Mouse (Mus musculus) heart, embryonic 12.5 days (tissue): Measurements from ENCODE around the gene Nrap. TPM values are rescaled to one million over a fixed set of nuclear protein-coding genes. Genes with fewer than 3 reads are reported as not detected.

ENCODE experiments used
- ATAC-seq: fragments of 200-750 bp; cut with Nextera tagmentation; 2 replicates; pipeline ENCODE4 v1.8.0; 2017; ENCODE audit warnings: moderate TSS enrichment, moderate library complexity; ENCODE audit not compliant: insufficient number of reproducible peaks, low FRiP score
- H3K27ac ChIP-seq: fragments of 300-500 bp; sonication (generic); 2 replicates; pipeline ENCODE4 v1.5.1; 2016; ENCODE audit warnings: mild to moderate bottlenecking, moderate library complexity; ENCODE audit not compliant: poor library complexity, severe bottlenecking
- H3K27me3 ChIP-seq: fragments of 300-500 bp; sonication (generic); replicated peaks from 2 replicates; pipeline ENCODE4 v1.6.1; 2016; ENCODE audit warnings: mild to moderate bottlenecking, moderate library complexity
- H3K36me3 ChIP-seq: fragments of 300-500 bp; sonication (generic); 2 replicates; pipeline ENCODE4 v1.6.1; 2016; ENCODE audit warnings: mild to moderate bottlenecking, moderate library complexity
- H3K4me1 ChIP-seq: fragments of 300-500 bp; sonication (generic); replicated peaks from 2 replicates; pipeline ENCODE4 v1.6.1; 2016; ENCODE audit warnings: mild to moderate bottlenecking
- H3K4me2 ChIP-seq: fragments of 300-500 bp; sonication (generic); 2 replicates; pipeline ENCODE4 v1.6.1; 2016; ENCODE audit warnings: mild to moderate bottlenecking, moderate library complexity
- H3K4me3 ChIP-seq: fragments of 300-500 bp; sonication (generic); 2 replicates; pipeline ENCODE4 v1.5.1; 2016; ENCODE audit warnings: mild to moderate bottlenecking
- H3K9ac ChIP-seq: fragments of 300-500 bp; sonication (generic); 2 replicates; pipeline ENCODE4 v1.6.1; 2016; ENCODE audit warnings: mild to moderate bottlenecking, moderate library complexity
- H3K9me3 ChIP-seq: fragments of 300-500 bp; sonication (generic); replicated peaks from 2 replicates; pipeline ENCODE4 v1.6.1; 2016; ENCODE audit warnings: mild to moderate bottlenecking, moderate library complexity
- WGBS: fragments of 180-500 bp; shearing (Covaris S2); methylation state at CpG from one replicate; pipeline ENCODE4 v1.1.7; 2016; 5-methylcytosine and 5-hydroxymethylcytosine counted together
- polyA plus RNA-seq: library from polyadenylated mRNA; unstranded; fragments of >200 nt; fragmentation: Nextera tagmentation; extraction: Ambion mirVana; gene quantifications from 2 replicates; pipeline ENCODE4 v1.2.1, GENCODE M21; 2016

Nrap gene
- polyA plus RNA-seq, 1 experiment from 2014 or later = 23.2 TPM

DNA sequence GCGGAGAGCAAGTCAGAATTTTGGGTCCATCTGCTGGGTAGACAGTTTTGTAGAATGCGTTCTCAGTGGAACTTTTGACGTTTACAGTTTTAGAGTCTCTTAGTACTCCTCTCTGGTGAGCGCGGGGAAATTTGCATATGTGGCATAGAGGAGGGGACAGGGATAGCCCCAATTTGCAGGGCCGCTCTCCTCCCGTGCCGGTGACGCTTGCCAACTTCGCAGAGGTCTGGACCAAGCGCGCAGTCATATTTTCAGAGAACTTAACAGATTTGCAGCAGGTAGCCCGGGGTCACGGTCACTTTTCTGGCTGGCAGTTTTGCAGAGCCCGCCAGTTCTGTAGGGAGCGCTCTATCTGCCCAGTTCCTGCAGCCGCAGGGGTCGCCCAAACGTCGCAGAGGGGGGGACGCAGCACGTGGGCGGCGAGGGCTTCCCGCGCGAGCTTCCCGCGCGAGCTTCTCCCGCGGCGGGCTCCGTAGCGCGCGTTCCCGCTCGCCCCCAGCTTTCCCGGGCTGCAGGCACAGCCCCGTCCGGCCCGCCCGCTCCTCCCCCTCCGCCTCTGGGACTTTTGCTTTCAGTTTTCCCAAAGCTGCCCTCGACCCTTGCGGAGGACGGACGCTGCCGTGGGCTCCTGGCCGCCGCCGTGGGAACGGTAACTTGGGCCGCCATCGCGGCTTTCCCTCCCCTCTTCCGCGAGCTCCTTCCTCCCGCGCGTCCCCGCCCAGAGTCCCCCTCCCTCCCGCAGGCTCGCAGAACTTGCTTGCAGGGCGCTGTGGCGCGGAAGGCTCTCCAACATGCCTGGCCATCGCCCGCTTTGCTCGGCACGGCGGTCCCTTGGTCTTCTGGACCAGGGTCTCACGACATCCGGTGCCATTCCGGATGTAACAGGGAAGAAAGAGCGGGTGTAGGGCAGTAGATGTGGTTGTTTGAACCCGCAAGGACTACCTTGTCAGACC lies 7.1 kb upstream of the Nrap start, which contains the start of gene Casp7:
Gene Casp7 (plus strand): TSS at position 461 of the 953 bp plus-strand sequence.
- ATAC-seq = peak; percentile 64
- peak within 1 kb of the TSS; percentile 67 for H3K4me3 ChIP-seq
- H3K27ac ChIP-seq = peak within 1 kb of the TSS; percentile 88
- WGBS = 1% methylated on average over 75 of the region's 78 CpGs
- H3K36me3 ChIP-seq = peaks cover 8% of the 10 kb centered on the region; the same call in 1 of the 2 replicates
- H3K27me3 ChIP-seq = peaks cover 4% of the 10 kb centered on the region; the same call in 1 of the 2 replicates
- peak within 1 kb of the TSS; percentile 90 for H3K4me2 ChIP-seq
- no peaks in the 10 kb centered on the region for H3K9me3 ChIP-seq
- peaks cover 33% of the 10 kb centered on the region for H3K4me1 ChIP-seq
- H3K9ac ChIP-seq = peak within 1 kb of the TSS; percentile 86

DNA sequence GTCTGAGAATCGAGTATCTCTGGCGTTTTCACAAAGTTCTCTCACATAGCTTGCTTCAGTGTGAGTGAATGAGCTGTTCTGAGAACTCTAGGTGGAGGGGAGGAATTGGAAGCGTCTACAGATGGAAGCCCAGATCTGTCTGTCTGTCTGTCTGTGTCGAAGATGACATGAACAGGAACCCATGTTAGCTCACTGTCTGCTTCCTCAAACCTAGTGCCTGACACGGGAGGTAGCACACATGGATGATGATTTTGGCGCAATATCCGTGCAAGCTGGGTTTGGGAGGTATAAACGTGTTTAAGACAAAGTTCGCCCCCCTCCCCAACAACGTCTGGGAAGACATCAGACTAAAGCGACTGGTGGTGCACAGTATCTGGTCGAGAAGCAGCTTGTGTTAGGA lies 6.4 kb upstream of the Nrap start:
- Histone ChIP-seq H3K36me3 (peaks cover 7% of the 10 kb centered on the region; the same call in 1 of the 2 replicates), H3K4me1 (peaks cover 41% of the 10 kb centered on the region), H3K9ac (peak overlapping the region; percentile 86), H3K4me3 (peak overlapping the region; percentile 67), H3K27ac (no peak overlapping the region), H3K4me2 (peak overlapping the region; percentile 90), H3K9me3 (no peaks in the 10 kb centered on the region), H3K27me3 (peaks cover 4% of the 10 kb centered on the region; the same call in 1 of the 2 replicates)
- 39% methylated on average over 12 of the region's 12 CpGs for WGBS
- ATAC-seq = no peak

DNA sequence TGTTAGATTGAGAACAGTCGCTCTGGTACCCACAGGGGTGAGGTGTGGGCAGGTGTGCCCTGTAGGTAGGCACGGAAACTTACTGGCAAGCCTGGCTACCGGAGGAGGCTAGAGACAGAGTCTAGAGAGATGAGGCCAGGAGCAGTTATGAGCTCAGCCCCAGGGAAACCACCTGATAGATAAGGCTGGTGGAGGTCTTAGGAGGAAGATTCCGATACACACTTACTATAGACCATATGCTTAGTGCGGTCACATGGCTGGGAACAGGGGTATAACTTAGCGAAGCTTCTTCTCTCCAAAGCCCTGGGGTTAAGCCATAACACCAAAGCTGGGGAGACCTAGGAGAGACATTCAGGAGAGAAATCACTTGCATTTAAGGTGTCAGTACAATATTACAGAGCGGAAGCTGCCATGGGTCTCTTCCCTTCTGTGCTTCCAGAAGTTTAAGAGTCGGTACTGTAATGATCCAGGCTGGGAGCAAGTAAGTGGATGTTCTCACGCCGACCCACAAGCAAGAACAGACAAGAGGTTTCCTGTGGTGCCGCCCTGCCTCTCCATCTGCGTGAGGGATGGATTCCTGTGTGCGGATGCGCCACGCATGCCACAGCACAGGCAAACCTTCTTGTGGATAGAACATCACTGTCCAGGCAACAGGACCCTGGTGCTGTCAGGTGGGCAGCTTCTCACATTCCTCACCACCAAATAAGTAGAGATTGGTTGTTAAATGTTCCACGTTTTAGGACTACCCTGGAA lies 5.5 kb upstream of the Nrap start:
- Histone ChIP-seq H3K4me3 (no peak overlapping the region), H3K9ac (no peak overlapping the region), H3K27ac (no peak overlapping the region), H3K27me3 (peaks cover 4% of the 10 kb centered on the region; the same call in 1 of the 2 replicates), H3K9me3 (no peaks in the 10 kb centered on the region), H3K36me3 (peaks cover 3% of the 10 kb centered on the region; the same call in 1 of the 2 replicates), H3K4me1 (peaks cover 45% of the 10 kb centered on the region), H3K4me2 (no peak overlapping the region)
- ATAC-seq = no peak
- WGBS = 77% methylated on average over 16 of the region's 16 CpGs

DNA sequence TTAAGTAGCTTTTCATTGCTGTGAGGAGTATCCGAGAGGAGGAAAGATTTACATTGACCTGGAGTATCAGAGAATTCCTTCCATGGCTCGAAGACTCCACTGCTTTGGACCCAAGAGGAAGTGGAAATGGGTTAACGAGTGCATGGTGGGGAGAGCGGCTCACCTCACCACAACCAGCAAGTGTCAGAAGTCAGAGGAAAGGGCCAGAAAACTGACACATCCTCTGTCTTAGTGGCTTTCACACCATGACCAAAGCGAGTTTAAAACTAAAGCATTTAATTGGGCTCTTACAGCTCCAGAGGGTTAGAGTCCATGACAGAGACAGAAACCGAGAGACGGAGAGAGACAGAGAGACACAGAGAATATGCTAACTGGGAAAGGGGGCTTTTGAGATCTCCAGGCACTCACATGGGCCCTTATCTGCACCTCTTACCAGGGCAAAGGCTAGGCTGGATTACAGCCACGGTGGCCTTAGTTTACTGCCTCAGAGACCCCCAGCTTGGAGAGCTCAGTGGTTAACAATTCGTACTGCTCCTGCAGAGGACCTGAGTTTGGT lies 3.6 kb upstream of the Nrap start:
- 74% methylated on average over 9 of the region's 9 CpGs for WGBS
- no peak overlapping the region for H3K4me3 ChIP-seq
- peaks cover 4% of the 10 kb centered on the region; the same call in 1 of the 2 replicates for H3K27me3 ChIP-seq
- H3K4me2 ChIP-seq = no peak overlapping the region
- peaks cover 42% of the 10 kb centered on the region for H3K4me1 ChIP-seq
- no peak overlapping the region for H3K27ac ChIP-seq
- no peak overlapping the region for H3K9ac ChIP-seq
- no peak for ATAC-seq
- H3K9me3 ChIP-seq = no peaks in the 10 kb centered on the region
- H3K36me3 ChIP-seq = no peaks in the 10 kb centered on the region

DNA sequence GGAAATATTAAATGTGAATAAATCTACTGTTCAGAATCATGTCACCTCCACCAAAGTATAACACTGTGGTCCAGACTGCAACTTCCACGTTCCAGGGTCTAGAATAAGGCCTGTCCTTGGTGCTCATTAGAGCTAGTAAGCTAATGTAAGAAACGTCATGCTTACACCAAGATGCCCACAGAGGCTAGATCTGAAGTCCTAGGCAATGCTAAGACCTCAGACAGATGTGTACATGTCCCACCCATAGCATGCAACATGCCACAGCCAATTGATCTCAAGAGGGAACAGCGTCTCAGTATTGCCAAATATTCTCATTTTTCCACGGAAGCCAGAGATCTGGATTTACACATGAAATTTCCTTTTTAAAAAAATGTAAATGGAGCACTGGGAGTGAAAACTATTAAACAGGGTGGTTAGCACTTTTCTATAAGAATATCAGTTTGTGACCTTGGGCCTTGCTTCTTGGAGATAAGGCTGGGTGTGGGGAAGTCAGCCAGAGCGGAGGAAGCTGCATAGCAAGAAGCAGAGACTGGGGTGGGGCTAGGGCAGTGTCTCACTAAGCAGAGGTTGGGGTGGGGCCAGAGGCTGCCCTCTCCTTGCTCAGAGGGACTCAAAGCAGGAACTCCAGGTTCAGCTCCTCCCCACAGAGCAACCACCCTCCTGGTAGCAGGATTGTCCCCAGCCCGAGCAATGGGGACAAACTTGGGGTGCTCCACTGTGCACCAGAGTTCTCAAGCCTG lies 1.6 kb upstream of the Nrap start:
- H3K4me3 ChIP-seq = no peak overlapping the region
- peak; percentile 84 for ATAC-seq
- H3K27ac ChIP-seq = no peak overlapping the region
- peaks cover 34% of the 10 kb centered on the region for H3K4me1 ChIP-seq
- 65% methylated on average over 6 of the region's 6 CpGs for WGBS
- no peak overlapping the region; the same call in 1 of the 2 replicates for H3K4me2 ChIP-seq
- H3K9me3 ChIP-seq = no peaks in the 10 kb centered on the region
- no peak overlapping the region for H3K9ac ChIP-seq
- H3K36me3 ChIP-seq = no peaks in the 10 kb centered on the region
- H3K27me3 ChIP-seq = peaks cover 4% of the 10 kb centered on the region; the same call in 1 of the 2 replicates

DNA sequence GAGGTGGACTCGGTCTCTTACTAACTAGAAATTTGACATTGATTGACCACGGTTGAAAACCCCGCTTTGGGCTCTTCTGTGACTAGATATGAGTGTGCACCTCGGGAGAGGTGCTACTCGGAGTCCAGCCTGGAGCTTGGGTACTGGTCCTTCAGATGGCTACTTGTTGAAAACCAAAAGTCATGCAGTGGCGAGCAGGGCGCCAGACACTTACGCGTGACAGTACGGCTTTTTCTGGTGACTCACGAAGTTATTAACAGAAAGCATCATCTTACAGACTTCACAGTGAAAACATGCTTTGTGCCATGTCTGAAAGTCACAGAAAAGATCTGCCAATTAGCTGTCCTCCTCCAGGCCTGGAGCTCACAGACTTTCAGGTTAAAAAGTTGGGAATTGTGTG lies 661 bp downstream of the Nrap start:
- peak overlapping the region; percentile 47 for H3K9ac ChIP-seq
- H3K4me2 ChIP-seq = peak overlapping the region; percentile 57
- peak overlapping the region; percentile 38 for H3K27ac ChIP-seq
- H3K36me3 ChIP-seq = peaks cover 15% of the 10 kb centered on the region
- no peak for ATAC-seq
- H3K4me3 ChIP-seq = peak overlapping the region; percentile 46
- no peaks in the 10 kb centered on the region for H3K27me3 ChIP-seq
- 76% methylated on average over 11 of the region's 11 CpGs for WGBS
- peaks cover 28% of the 10 kb centered on the region for H3K4me1 ChIP-seq
- no peaks in the 10 kb centered on the region for H3K9me3 ChIP-seq

DNA sequence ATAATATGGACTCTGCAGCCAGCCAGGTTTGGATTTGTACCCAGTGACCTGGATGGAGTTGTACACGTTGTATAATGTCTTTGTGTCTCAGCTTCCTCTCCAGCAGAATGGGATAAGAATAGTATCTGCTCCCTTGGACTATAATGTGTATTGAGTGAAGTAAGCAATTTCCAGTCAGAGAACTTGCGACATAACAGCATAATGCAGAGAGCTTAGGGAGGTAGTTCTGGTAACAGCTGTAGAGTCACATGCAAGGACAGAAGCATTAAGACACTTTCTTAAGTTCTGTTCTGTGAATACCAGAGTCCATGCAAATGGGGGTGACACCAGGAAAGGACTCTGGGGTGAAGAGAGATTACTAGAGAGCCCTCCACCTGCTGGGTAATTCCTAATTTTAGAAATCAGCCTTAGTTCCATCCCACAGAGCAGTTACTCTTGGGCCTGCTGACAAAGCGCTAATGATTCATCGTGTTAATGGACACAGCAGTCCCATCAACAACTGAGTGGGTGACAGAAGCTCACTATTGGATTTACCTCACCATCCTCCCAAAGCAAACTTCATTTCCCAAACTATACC lies 2.0 kb downstream of the Nrap start:
- peaks cover 24% of the 10 kb centered on the region for H3K36me3 ChIP-seq
- no peak for ATAC-seq
- no peaks in the 10 kb centered on the region for H3K9me3 ChIP-seq
- H3K4me2 ChIP-seq = peak overlapping the region; percentile 57
- H3K27ac ChIP-seq = peak overlapping the region; percentile 8
- 63% methylated on average over 4 of the region's 4 CpGs for WGBS
- H3K27me3 ChIP-seq = no peaks in the 10 kb centered on the region
- peak overlapping the region; percentile 46 for H3K4me3 ChIP-seq
- peaks cover 23% of the 10 kb centered on the region for H3K4me1 ChIP-seq
- H3K9ac ChIP-seq = no peak overlapping the region

DNA sequence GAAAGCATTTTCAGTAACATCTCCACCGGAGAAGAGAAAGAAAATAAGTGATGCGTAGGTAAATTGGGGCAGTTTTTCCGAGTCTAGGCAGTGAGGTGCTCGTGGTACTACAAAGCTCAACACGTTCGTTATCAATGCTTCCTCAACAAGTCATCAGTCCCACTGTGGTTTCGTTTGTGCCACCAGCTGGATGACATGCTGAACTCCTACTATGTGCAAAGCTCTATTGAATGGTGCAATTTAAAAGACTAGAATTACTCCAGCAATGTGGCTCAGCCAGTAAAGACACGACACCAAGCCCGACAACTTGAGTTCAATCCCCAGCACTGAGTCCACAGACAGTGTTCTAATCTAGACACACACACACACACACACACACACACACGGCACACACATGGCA lies 3.7 kb downstream of the Nrap start:
- H3K36me3 ChIP-seq = peaks cover 31% of the 10 kb centered on the region
- 86% methylated on average over 10 of the region's 10 CpGs for WGBS
- H3K4me3 ChIP-seq = no peak overlapping the region
- no peaks in the 10 kb centered on the region for H3K27me3 ChIP-seq
- ATAC-seq = no peak
- H3K4me2 ChIP-seq = no peak overlapping the region
- no peaks in the 10 kb centered on the region for H3K9me3 ChIP-seq
- H3K4me1 ChIP-seq = peaks cover 8% of the 10 kb centered on the region
- H3K27ac ChIP-seq = no peak overlapping the region
- H3K9ac ChIP-seq = no peak overlapping the region

DNA sequence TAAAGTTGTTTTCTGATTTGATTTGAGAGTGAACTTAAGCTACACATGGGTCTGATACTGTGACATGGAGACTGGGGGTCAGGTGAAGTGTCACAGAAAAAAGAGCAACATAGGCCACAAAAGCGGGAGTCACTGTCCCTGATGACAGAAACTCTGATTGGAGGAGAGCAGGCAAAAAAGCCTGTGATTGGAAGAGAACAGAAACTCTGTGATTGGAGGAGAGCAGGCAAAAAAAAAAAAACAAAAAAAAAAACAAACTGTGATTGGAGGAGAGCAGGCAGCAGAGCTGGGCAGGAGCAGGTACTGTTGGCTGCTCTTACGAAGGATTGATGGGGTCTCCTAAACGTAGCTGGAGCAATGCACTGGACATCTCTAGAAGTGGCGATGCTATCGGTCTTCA lies 4.3 kb downstream of the Nrap start:
- no peak for ATAC-seq
- Histone ChIP-seq H3K27me3 (no peaks in the 10 kb centered on the region), H3K27ac (no peak overlapping the region), H3K36me3 (peaks cover 33% of the 10 kb centered on the region), H3K4me1 (peaks cover 8% of the 10 kb centered on the region), H3K4me3 (no peak overlapping the region), H3K4me2 (no peak overlapping the region), H3K9ac (no peak overlapping the region), H3K9me3 (no peaks in the 10 kb centered on the region)
- WGBS = 78% methylated on average over 5 of the region's 5 CpGs

DNA sequence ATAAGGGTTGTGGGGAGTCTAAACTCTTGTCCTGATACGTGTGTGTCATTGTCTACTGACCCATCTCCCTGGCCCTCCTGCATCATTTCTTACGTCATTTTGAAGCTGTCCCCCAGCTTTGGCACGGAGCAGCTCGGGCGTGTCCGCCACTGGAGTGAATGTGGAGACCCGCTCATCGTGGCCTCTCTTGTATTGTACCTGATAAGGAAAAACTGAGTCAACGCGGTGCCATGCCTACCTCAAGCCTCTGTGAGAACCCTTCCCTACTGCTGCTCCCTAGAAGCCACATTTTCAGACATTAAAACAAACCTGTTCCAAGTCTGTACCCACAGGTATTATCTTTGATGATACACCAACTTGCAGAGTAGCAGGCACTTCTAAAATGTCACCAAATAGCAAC lies 8.4 kb downstream of the Nrap start:
- no peak overlapping the region for H3K27ac ChIP-seq
- H3K9me3 ChIP-seq = 0 out of 2 replicates have a peak, but pooled peaks cover 5% of the 10 kb centered on the region
- H3K4me1 ChIP-seq = peaks cover 22% of the 10 kb centered on the region
- WGBS = 77% methylated on average over 10 of the region's 10 CpGs
- H3K4me2 ChIP-seq = no peak overlapping the region
- H3K36me3 ChIP-seq = peaks cover 45% of the 10 kb centered on the region
- no peak overlapping the region for H3K9ac ChIP-seq
- H3K27me3 ChIP-seq = no peaks in the 10 kb centered on the region
- ATAC-seq = no peak
- H3K4me3 ChIP-seq = no peak overlapping the region
